Mouse (Mus musculus) embryo, embryonic 11 days (tissue): ENCODE measurements around the gene Slc22a18.
A peak's percentile ranks its signal among the peaks of the same experiment; 100 is the strongest.

ENCODE experiments used
- DNase-seq: peaks from one replicate; pipeline ENCODE4 v3.0.0-alpha.2; 2015

Gene Slc22a18

DNA sequence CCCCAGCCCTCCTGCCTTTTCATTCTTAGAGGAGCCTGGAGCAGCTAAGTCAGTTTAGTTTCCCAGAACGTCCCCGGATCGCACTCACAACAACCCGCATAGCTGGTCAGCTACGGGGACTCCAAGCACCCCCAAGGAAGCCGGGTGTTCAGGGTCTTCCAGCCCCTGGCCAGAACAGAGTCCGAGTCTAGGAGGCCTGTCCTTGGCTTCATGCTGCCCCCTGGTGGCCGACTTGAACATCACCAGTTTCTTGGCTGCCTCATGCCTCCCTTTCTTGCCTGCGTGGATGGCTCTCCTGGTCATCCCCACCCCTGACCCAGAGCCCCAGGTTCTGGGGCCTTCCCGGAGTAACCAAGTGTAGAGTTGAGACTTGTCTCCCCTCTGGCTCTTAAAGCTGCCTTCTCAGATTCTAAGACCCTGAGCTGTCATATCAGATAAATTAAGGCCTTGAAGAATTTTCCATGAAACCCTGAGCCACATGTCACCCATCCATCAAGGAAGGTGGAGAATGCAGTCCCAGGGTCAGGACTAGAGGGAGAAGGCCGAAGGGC is 9.6 kb upstream of the Slc22a18 start:
- DNase-seq: peak; percentile 87

DNA sequence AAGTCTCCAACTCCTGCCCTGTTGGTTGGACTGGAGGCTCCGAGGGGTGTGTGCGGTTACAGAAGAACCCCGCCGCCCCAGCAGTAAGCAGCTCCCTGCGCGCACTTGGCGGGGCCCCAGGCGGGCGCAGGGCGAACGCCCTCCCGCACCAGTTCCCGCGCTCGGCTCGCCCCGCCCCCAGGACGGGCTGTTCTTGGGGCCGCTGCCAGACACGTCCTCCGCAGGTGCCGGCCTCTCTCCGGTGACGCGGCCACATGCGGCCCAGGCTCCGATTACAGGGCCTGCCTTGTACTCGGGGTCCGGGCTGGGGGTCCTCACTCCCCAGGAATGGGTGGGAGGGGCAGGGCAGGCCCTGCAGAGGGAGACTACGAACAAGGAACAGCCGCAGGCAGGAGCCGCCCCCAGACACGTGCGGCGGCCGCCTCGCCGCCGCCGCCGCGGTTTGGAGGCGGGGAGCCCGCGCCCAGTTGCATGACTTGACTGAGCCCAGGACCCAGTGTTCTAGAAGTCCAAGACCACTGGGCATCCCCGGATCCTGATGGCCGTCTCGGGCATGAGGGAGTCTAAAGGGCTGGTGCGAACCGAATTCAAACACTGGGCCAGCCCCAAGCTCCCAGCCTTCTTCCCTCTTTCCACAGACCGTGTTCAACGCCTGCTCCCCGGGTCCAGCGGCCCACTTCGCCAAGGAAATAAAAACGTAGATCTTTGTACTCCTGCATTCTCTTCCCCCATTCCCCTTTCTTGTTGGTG is 8.6 kb upstream of the Slc22a18 start:
- DNase-seq: peak; percentile 78

DNA sequence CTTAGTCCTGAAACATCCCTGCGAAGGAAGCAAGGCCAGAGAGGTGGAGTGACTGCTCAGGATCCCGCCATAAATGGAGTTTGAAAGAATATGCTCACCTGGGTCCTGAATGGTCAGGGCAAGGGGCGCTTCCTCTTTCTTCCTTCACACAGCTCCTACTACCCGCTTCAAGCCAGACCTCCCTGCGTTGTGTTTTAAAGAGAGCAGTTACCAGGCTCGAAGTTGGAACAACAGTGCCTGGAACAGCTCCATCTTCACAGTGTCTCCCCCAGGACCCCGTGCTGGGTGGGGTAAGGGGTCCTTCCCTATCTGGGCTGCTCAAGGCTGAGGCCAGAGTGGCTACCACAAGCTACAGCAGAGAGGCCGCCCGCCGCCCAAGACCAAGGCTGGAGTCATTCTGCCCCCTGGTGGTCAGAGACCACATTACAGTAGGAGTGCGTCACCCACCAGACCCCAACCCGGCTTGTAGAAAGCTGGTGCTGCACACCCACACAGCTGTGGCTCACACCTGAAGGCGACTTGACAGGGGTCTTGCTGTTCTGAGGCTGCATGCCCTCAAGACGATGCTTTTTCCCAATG is 7.3 kb upstream of the Slc22a18 start:
- DNase-seq: peak; percentile 87

DNA sequence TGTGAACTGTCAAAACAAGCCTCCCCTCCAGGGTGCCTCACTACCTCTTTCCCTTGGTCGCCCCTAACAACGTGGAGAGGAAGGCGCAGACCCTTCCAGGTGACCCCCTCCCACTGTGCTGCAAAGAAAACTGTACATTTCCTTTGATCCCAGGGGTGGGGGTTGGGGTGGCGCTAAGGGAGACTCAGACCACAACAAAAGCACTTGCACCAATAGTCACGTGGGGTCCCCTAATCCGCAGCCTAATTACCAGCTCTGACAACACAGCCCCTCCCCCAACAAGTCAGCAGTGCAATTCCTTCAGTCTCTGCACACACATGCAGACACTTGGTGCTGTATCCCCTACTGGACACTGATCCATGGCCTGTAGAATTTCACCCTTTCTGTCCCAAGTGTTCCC is 5.8 kb upstream of the Slc22a18 start:
- DNase-seq: peak; percentile 65

DNA sequence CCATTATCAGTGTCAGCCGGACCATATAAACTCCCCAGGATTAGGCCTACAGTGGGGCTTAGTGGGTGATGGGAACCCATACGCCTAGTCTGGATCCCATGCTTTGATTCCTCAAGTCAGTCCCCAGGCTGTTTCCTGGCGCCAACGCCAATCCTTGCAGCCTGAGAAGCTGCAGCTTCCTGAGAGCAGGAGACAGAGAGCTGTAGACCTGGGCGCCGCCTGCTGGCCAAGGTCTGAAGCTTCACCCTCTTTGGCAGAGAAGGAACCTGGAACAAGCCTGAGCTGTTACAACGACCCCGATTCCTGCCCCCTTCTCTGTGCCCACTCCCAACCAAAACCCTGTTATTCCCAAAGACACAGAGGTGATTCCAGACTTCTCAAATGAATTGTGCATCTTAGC is 3.6 kb upstream of the Slc22a18 start:
- peak; percentile 87 for DNase-seq

DNA sequence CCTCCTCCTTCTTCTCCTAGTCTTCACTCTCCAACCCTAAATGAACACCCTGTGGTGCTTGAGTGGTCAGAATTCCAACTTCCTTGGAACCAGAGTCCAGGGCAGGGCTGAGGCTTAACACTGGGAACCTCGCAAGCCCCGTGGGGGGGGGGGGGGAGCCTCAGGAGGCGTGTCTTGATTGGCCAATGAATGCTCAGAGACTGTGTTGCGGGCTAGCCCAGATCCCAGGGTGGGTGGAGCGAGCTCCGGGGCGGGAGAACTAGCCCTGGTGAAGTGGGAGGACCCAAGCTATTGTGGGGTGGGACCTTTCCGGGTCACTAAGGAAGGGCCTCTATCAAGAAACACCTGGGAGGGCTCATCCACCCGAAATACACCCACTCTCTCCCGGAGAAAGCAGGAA is 1.3 kb downstream of the Slc22a18 start:
- no peak for DNase-seq

DNA sequence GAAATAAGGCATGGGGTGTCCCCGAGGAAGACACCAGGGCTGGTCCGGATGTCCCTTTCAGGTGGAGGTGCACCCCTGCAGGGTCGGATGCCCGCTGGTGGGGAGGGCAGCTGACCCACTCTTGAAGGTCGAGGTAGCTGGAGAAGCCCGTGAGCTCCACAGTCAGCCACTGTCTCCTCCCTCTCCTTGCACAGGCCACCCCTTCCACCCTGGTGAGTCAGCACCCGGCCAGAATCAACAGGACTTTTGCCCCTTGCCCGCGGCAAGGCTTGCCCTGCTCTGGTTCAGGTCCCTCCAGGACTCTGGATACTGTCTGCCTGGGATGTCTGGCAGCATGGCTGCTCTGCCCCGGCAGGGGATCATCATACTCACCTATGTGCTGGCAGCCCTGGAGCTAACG is 2.3 kb downstream of the Slc22a18 start:
- DNase-seq: no peak

DNA sequence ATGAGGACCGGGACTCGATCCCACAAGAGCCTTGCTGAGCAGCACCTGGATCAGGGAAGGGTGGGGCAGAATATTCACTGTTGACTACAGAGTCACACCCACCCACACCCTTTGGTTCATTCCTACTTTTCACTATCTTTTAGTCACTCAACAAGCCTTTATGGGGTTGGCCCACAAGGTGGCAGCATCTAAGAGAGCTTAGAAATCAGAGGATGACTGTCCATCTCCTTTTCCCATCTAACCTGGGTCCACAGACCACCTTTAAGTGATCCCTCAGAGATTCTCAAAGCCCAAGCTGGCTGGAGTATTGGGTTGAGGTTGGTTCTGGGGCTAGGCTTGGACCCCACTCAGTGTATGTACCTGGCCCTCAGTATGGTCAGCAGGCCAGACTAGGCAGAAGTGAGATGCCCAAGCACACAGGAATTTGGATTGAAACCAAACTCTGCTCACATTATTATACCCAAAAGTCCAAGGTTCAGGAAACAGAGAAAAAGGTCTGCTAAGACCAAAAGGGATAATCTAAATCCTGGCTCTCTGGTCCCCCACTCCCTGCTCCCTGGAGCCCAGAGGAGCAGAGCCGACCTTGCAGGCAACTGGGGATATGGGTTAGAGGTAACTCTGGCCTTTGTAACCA is 3.3 kb downstream of the Slc22a18 start:
- no peak for DNase-seq

DNA sequence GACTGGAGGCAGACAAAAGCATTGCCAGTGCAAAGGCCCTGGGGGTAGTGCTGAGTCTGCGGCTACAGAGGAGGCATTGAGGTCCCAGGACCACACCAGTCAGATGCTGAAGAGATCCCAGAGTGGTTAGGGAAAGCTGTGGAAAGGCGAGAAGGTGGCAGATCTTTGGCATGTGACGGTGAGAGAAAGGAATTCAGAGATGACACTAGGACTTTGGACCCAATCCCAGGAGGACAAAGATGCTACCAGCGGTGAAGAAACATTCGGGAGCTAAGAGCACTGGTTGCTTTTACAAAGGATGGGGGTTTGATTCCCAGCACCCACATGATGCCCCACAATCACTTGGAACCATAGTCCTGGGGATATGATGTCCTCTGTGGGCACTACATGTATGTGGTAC is 4.3 kb downstream of the Slc22a18 start:
- no peak for DNase-seq

DNA sequence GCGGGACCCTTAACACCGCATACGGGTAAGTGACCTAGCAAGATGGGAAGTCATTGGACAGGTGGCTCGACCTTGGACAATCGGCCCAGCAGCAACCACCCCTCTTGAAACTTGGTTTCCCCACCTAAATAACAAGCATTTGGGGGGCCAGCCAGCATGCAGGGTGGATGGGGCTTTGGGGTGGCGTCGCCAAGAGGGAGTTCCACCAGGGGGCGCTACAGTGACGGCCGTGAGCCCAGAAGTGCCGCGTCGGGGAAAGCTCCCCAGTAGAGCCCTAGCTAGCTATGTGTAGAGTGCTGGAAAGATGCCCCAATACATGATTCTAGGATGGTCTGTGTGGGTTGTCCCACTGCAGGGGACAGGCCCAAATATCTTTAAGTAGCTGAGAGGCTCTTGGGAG is 7.0 kb downstream of the Slc22a18 start:
- DNase-seq: peak; percentile 68

DNA sequence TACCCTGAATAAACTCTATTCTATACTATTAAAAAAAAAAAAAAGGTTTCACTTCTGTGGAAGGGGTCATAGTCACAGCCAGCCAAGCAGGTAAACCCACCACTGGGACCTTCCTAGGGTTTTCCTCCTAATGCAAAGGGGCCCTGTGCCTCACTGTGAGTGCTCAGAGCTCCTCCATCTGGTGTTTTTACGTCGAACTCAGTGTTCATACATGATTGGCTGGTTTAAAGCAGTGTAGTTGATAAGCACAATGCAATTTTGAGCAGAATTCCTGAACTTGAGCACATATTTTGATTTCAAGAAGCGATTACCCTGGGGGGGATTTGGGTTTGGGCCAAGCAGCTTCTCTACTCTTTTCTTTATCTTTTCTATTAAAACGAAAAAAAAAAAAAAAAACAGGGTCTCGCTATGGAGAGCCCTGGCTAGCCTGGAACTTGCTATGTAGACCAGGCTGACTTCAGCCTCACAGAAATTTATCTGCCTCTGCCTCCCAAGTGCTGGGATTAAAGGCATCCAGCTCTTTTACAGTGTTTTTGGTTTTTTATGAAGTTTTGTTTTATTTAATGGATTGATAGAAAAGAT is 8.4 kb downstream of the Slc22a18 start:
- no peak for DNase-seq

DNA sequence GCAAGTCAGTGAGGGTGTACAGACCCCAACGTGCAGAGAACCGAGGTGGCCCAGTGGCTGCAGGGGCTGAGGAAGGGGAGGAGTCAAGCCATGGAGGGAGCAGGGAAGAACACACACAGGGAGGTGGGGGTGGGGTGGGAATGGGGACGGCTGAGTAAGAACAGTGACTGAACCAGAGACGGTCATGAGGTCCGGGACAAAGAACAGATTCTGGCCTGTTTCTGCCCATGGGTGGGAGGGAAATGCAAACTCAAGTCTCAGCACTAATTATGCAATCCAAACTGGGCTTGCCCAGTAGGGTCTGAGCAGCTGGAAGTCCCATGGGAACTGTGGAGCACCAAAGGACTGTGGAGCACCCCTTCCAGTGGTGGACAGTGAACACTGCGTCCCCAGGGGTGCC is 9.0 kb downstream of the Slc22a18 start:
- DNase-seq: peak; percentile 44

DNA sequence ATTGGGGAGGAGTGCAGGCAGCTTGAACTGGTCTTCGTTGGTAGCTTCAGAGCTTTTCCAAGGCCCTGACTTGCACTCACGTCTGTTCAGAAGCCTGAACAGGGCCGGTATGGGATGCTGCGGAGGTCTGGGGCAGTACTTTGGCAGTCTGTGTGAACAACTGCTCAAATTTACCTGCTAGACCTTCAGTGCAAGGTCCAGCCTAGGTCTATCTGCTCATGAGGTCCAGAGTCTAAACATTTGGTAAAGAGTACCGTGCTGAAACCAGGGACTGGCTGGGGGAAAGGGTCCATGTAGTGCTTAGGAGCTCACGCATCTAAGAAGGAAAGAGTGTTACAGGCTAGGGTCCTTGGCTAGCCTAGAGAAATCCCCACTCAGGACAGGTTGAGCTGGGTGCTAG is 16.2 kb downstream of the Slc22a18 start:
- no peak for DNase-seq

DNA sequence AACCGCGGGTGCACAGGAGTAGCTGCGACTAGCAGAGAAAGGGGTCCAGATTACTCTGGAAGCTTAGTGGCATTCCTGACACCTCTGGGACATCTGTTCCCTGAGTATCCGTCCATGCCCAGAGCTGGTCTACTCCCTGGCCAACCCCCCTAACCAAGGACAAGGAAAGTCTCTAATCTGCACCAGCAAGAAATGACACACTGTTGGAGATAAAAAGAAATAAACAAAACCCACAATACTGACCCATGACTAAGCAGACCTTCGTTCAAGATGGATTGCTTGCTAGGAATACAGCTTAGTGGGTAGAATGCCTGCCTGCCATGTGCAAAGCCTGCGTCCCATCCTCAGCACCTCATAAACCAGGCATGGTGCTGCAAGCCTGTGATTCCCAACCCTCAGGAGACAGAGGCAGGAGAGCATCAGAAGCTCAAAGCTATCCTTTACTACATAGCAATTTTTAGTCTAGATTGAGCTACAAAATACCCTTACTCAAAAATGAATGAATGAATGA is 20.1 kb downstream of the Slc22a18 start:
- no peak for DNase-seq

DNA sequence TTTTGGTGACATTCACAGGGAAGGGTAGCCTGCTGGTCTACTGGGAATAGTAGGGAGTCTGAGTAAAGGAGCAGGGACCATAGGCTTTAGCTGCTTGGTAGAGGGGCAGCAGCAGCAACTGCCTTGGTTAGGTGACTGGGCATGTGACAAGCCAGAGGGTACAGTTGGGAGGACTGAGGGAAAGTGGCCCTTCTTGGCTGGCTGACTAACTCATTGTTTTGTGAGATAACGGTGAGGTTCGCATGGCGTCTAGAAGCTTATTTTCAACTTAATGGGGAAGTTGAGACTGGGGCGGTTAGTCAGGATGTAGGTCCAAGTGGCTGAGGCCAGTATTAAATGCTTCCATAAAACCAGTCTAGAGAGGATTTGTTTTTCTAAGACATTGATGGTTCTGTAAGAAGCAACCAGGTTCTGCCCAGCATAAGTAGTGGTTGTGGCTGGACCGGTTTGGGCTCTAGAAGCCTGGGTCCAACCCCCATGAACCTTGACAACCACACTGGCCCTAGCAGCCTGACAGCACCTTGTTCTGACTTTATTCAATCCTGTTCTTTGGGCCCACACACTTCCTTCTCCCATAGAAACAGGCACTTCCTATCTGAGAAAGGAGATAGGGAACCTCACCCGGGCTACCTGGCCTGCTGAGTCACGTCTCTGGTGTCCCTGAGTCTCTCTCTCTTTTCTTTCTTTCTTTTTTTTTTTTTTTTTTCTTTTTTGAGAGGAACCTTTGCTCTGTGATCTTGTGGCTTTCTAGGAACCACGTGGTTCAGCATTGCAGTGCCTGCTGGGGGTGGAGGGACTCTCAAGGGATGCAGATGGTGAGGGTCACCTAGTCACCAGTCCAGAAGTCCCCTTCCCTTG is 21.8 kb downstream of the Slc22a18 start:
- no peak for DNase-seq

DNA sequence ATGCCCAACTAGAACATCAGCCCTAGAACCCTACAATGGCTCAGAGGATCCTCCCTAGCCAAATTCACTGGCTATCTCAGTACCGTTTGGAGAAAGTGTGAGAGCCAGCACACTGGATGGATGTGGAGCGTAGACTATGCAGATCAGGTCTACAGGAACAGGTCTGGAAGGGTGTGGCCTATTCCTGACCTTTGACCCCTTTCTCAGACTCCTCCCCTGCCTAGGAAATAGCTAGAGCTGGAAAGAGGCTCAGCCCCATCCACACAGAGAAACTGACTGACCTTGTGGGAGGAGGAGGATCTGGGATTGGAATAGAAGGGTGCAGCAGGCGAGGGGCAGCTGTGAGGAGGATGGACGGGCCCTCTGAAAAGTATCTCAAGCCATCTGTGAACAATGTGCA is 25.0 kb downstream of the Slc22a18 start:
- no peak for DNase-seq

DNA sequence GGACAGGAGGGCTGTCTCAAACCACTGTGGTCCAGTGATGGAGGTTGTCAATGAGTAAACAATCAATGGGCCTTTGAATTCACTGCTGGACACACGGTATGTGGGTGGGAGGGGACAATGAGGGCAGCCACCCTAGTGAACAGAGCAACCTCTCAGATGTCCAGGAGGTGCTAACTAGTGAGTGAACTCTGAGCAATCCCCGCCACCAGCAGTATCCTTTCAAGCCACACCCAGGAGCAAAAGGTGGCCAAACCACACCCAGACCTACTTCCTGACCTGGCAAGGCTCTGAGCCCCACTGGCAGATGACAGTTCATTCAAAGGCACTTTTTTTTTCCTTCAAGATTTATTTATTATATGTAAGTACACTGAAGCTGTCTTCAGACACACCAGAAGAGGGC is 27.4 kb downstream of the Slc22a18 start:
- no peak for DNase-seq

DNA sequence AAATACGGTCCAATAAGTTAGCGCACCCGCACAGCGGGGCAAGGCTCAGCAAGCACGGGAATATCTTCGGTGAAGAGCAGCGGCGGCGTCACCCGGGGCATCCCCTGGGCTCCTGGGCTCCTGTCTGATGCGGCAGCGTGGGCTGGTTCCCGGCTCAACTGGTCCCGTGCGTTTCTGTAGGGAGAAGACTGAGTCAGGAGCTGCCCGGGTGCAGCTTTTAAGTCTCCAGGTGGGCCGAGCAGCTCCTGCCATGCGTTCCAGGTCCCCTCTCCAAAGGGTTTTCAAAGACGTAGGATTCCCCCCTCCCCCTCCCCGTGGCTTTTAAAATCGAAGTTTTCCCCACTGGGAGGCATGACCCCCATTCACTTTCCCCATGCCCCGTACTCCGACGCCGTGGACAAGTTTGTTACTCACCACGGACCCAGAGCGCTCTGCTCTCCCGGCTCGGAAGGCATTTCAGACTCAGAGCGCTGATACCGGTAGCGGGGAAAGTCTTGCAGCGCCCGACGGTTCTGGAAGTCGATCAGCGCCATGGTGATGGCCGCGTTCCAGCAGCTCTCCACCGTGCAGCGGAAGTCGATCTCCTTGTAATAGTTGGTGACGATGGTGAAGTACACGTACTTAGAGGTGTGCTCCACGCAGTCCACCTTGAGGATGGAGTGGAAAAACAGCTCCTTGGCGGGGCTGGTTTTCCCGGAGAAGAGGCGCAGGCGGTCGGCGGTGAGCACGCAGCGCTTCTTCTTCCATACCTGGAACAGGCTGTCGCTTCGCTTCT is 28.3 kb downstream of the Slc22a18 start:
- peak; percentile 66 for DNase-seq

DNA sequence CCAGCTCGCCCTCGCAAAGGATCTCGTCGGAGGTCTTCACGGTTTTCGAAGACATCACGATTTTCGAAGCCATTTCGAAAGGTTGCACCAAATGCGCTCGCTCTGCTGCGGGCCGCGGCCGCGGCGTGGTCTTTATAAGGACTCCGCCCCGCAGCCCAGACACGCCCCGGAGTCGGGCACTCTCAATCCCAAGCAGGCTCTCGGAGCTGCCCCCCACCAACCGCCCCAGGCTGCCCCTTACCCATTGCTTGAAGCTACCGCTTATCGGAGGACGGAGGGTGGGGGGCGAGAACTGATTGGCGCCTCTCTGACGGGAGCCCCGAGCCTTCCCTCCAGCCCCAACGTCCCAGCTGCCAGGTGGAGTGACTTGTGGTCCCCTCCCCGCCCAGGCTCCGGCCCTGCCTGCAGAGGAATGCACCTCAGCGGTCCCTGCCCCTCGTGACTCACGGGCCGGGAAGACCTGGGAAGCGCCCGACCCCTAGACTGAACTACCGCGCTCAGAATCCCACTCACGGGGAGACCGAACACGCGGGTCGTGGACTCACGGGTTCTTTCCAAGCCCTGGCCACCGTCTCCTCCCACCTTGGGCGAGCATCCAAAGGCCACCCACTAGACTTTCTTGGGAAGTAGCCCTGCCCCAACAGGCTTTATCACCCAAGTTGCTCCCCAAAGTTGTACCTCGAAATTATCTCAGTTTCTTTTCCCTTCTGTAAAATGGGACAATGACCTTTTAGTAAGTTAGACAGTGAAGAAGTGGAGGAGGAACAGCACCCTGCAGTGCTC is 29.1 kb downstream of the Slc22a18 start, which contains the start of gene Phlda2:
Gene Phlda2 (minus strand): TSS at position 733 of the 783 bp plus-strand sequence.
- DNase-seq: peak; percentile 62

DNA sequence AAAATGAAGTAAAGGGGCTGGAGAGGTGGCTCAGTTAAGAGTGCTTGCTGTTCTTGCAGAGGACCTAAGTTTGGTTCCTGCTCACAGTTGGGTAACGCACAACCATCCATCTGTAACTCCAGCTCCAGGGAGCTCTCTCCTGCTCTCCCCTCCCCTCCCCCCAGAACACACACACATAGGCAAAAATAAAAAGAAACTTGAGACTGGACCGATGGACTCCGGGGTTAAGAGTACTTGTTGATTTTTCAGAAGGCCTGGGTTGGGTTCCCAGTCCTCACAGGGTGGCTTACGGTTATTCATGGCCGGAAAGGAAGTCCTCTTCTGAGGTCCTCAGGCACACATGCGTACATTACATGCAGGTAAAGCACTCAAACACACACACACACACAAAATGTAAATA is 30.4 kb downstream of the Slc22a18 start:
- DNase-seq: no peak

DNA sequence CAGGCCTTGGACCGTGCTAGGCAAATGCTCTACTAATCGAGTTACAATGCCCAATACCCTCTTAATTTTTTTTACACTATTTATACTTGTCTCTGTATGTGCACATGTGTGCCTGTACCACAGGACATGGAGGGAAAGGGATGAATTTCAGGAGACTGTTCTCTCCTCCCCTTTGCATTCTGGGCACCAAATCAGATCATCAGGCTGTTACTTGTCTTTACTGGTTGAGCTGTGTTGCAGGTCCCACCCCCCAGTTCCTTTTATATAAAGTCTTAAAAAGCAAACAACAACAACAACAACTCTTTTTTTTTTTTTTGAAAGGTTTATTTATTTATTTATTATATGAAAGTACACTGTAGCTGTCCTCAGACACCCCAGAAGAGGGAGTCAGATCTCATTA is 31.9 kb downstream of the Slc22a18 start:
- no peak for DNase-seq
